Mouse (Mus musculus): Measurements from ENCODE around the gene Lrrn2. TPM values are rescaled to one million over a fixed set of nuclear protein-coding genes. Genes with fewer than 3 reads are reported as not detected.

The Lrrn2 gene
- total and polyA plus RNA-seq, 3 experiments = not detected

DNA sequence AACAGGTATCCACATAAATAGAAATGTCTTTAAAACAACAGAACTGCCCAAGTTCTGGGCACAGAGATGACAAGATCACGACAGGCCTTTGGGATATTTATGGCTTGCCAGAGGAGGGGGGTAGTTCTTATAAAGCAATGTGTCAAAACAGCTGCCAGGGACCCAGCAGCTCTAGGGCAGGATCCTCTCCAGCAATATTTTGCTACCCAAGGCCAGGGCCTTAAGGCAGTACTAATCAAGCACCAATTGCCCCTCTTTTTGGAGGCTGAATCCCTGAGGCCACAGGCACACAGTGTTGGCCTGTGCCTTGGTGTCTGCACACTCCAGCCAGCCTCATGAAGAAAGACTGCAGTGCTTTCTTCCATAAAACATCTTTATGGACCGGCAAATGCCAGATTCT, 84.0 kb downstream of the Lrrn2 start:
- peaks cover 1 to 2% of the 10 kb centered on the region in 2 experiments; a peak in 2 of 4 replicates for H3K27me3 ChIP-seq (ENCODE audit: control insufficient read depth in 1 of 2, insufficient read depth in 2 of 2, low read length in 2 of 2)

DNA sequence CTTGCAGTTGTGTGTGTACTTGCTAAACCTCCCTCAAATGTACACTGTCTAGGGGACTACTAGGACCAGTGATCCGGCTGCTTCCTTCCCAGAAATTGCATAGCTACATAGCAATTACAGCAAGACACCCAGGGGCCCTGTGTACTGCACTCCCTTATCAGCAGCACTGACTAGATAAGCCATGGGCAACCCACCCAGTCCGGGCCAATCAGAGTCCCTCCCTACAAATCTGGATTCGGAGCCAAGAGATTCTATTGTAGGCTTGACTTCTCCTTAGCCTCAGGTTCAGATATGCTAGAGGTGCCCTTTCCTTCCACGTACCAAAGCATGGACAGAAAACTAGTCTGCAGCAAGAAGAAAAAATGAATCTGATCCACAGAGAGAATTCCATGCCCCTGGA, 84.6 kb downstream of the Lrrn2 start:
- Histone ChIP-seq H3K27me3 (ENCODE audit: control insufficient read depth in 1 of 2, insufficient read depth in 2 of 2, low read length in 2 of 2) (no peaks in the 10 kb centered on the region; a peak in 2 of 4 replicates), H3K9ac (ENCODE audit: control insufficient read depth, low read depth, low read length, poor library complexity, severe bottlenecking) (no peak overlapping the region), H3K4me1 (ENCODE audit: control insufficient read depth in 1 of 2, insufficient read depth in 2 of 2, low read length in 2 of 2) (no peaks in the 10 kb centered on the region), H3K9me3 (replicated peaks; ENCODE audit: insufficient read depth, low read length) (no peaks in the 10 kb centered on the region), H3K36me3 (ENCODE audit: control insufficient read depth in 1 of 2, insufficient read depth in 2 of 2, low read length in 2 of 2) (no peaks in the 10 kb centered on the region), H3K27ac (ENCODE audit: control insufficient read depth, low read depth, low read length) (no peak overlapping the region), H3K4me3 (ENCODE audit: control insufficient read depth in 1 of 2, insufficient read depth in 1 of 2, low read depth in 2 of 2, low read length in 2 of 2) (no peak overlapping the region), H3K79me2 (ENCODE audit: control insufficient read depth, insufficient read depth, low read length, poor library complexity) (no peaks in the 10 kb centered on the region)
- TF ChIP-seq RCOR1 (IDR thresholded peaks at IDR 0.05; ENCODE audit: low read depth, low read length) = peak; percentile 67
- no peak for TF ChIP-seq RAD21 (IDR thresholded peaks at IDR 0.05; ENCODE audit: low read depth, low read length)
- peak; percentile 53 for TF ChIP-seq GATA1 (IDR thresholded peaks at IDR 0.05; ENCODE audit: low read depth, low read length)
- no peak for DNase-seq (ENCODE audit: low read depth, low spot score)

More for the DNA sequence above, 84.0 kb downstream of the Lrrn2 start:
- Histone ChIP-seq H3K27ac (ENCODE audit: control insufficient read depth, low read depth, low read length) (no peak overlapping the region), H3K36me3 (ENCODE audit: control insufficient read depth in 1 of 2, insufficient read depth in 2 of 2, low read length in 2 of 2) (no peaks in the 10 kb centered on the region), H3K79me2 (ENCODE audit: control insufficient read depth, insufficient read depth, low read length, poor library complexity) (no peaks in the 10 kb centered on the region), H3K9ac (ENCODE audit: control insufficient read depth, low read depth, low read length, poor library complexity, severe bottlenecking) (no peak overlapping the region), H3K9me3 (replicated peaks; ENCODE audit: insufficient read depth, low read length) (no peaks in the 10 kb centered on the region), H3K4me1 (ENCODE audit: control insufficient read depth in 1 of 2, insufficient read depth in 2 of 2, low read length in 2 of 2) (no peaks in the 10 kb centered on the region), H3K4me3 (ENCODE audit: control insufficient read depth in 1 of 2, insufficient read depth in 1 of 2, low read depth in 2 of 2, low read length in 2 of 2) (no peak overlapping the region)
- no peak for DNase-seq (ENCODE audit: low read depth, low spot score)
- TF ChIP-seq JUND (IDR thresholded peaks at IDR 0.05; ENCODE audit: low read depth, low read length) = no peak
- no peak for TF ChIP-seq E2F4 (IDR thresholded peaks at IDR 0.05; ENCODE audit: borderline replicate concordance, low read depth, low read length)
- no peak for TF ChIP-seq POLR2A (IDR thresholded peaks at IDR 0.05; ENCODE audit: control insufficient read depth in 1 of 2, insufficient read depth in 1 of 2, low read depth in 1 of 2, low read length in 2 of 2, poor library complexity in 1 of 2)
- no peak for TF ChIP-seq KAT2A (conservative IDR thresholded peaks at IDR 0.05; ENCODE audit: low read depth, low read length)
- no peak for TF ChIP-seq SMC3 (IDR thresholded peaks at IDR 0.05; ENCODE audit: low read depth, low read length)
- no peak for TF ChIP-seq BHLHE40 (IDR thresholded peaks at IDR 0.05; ENCODE audit: borderline replicate concordance, low read depth, low read length)
- TF ChIP-seq MYB (IDR thresholded peaks at IDR 0.05; ENCODE audit: low read depth, low read length) = no peak
- TF ChIP-seq ZNF384 (IDR thresholded peaks at IDR 0.05; ENCODE audit: low read depth, low read length) = no peak
- no peak for TF ChIP-seq GATA1 (IDR thresholded peaks at IDR 0.05; ENCODE audit: low read depth, low read length)
- no peak for TF ChIP-seq CHD1 (IDR thresholded peaks at IDR 0.05; ENCODE audit: low read depth, low read length)
- no peak for TF ChIP-seq ETS1 (IDR thresholded peaks at IDR 0.05; ENCODE audit: low read depth, low read length)
- no peak for TF ChIP-seq NELFE (IDR thresholded peaks at IDR 0.05; ENCODE audit: low read depth, low read length)
- TF ChIP-seq ZKSCAN1 (IDR thresholded peaks at IDR 0.05; ENCODE audit: low read depth, low read length) = no peak
- TF ChIP-seq TCF12 (IDR thresholded peaks at IDR 0.05; ENCODE audit: low read depth, low read length) = no peak
- no peak for TF ChIP-seq TAL1 (IDR thresholded peaks at IDR 0.05; ENCODE audit: low read length)
- TF ChIP-seq MAX (IDR thresholded peaks at IDR 0.05; ENCODE audit: low read length) = no peak
- no peak for TF ChIP-seq RAD21 (IDR thresholded peaks at IDR 0.05; ENCODE audit: low read depth, low read length)
